Mouse (Mus musculus) hindbrain, embryonic 12.5 days (tissue): ENCODE measurements around the gene Ythdf2. TPM values are rescaled to one million over a fixed set of nuclear protein-coding genes. Genes with fewer than 3 reads are reported as not detected.
A peak's percentile ranks its signal among the peaks of the same experiment; 100 is the strongest.

Experiments used
- ATAC-seq: fragments of 200-750 bp; cut with Nextera tagmentation; 2 replicates; pipeline ENCODE4 v1.8.0; 2017; ENCODE audit warnings: moderate TSS enrichment; ENCODE audit not compliant: low FRiP score
- H3K27ac ChIP-seq: fragments of 300-500 bp; sonication (generic); 2 replicates; pipeline ENCODE4 v1.5.1; 2016; ENCODE audit warnings: mild to moderate bottlenecking
- H3K27me3 ChIP-seq: fragments of 300-500 bp; sonication (generic); 2 replicates; pipeline ENCODE4 v1.6.1; 2016; ENCODE audit warnings: mild to moderate bottlenecking
- H3K36me3 ChIP-seq: fragments of 300-500 bp; sonication (generic); 2 replicates; pipeline ENCODE4 v1.6.1; 2016; ENCODE audit warnings: mild to moderate bottlenecking
- H3K4me1 ChIP-seq: fragments of 300-500 bp; sonication (generic); 2 replicates; pipeline ENCODE4 v1.6.1; 2016
- H3K4me2 ChIP-seq: fragments of 300-500 bp; sonication (generic); replicated peaks from 2 replicates; pipeline ENCODE4 v1.6.1; 2016; ENCODE audit warnings: mild to moderate bottlenecking
- H3K4me3 ChIP-seq: fragments of 300-500 bp; sonication (generic); 2 replicates; pipeline ENCODE4 v1.5.1; 2016; ENCODE audit warnings: mild to moderate bottlenecking
- H3K9ac ChIP-seq: fragments of 300-500 bp; sonication (generic); 2 replicates; pipeline ENCODE4 v1.6.1; 2016; ENCODE audit warnings: mild to moderate bottlenecking, moderate library complexity
- H3K9me3 ChIP-seq: fragments of 300-500 bp; sonication (generic); replicated peaks from 2 replicates; pipeline ENCODE4 v1.6.1; 2016; ENCODE audit warnings: mild to moderate bottlenecking
- WGBS: fragments of 180-500 bp; shearing (Covaris S2); methylation state at CpG from one replicate; pipeline ENCODE4 v1.1.7; 2016; 5-methylcytosine and 5-hydroxymethylcytosine counted together
- polyA plus RNA-seq: library from polyadenylated mRNA; unstranded; fragments of >200 nt; fragmentation: Nextera tagmentation; extraction: Ambion mirVana; gene quantifications from 2 replicates; pipeline ENCODE4 v1.2.1, GENCODE M21; 2016

Gene Ythdf2
- polyA plus RNA-seq, 1 experiment from 2014 or later = 141 TPM

GRCm38 (mm10) chr4:132167436-132167835, 44.7 kb downstream of the Ythdf2 start:
- Histone ChIP-seq H3K27ac (no peak overlapping the region), H3K4me3 (no peak overlapping the region), H3K4me1 (peaks cover 11% of the 10 kb centered on the region), H3K27me3 (no peaks in the 10 kb centered on the region), H3K9me3 (no peaks in the 10 kb centered on the region), H3K4me2 (no peak overlapping the region), H3K9ac (no peak overlapping the region), H3K36me3 (no peaks in the 10 kb centered on the region)
- ATAC-seq = no peak
- WGBS = 88% methylated on average over 3 of the region's 3 CpGs

- H3K27ac ChIP-seq = no peak overlapping the region
- H3K36me3 ChIP-seq = no peaks in the 10 kb centered on the region
- H3K4me1 ChIP-seq = peaks cover 11% of the 10 kb centered on the region
- 66% methylated on average over 16 of the region's 16 CpGs for WGBS
- no peaks in the 10 kb centered on the region for H3K9me3 ChIP-seq
- H3K27me3 ChIP-seq = no peaks in the 10 kb centered on the region
- H3K9ac ChIP-seq = no peak overlapping the region
- no peak overlapping the region for H3K4me3 ChIP-seq
- no peak overlapping the region for H3K4me2 ChIP-seq
- ATAC-seq = no peak
Measured at GRCm38 (mm10) chr4:132166350-132167290, 45.5 kb downstream of the Ythdf2 start.

- Histone ChIP-seq H3K4me3 (no peak overlapping the region), H3K27ac (no peak overlapping the region), H3K27me3 (no peaks in the 10 kb centered on the region), H3K9me3 (no peaks in the 10 kb centered on the region), H3K4me1 (peaks cover 9% of the 10 kb centered on the region), H3K9ac (no peak overlapping the region), H3K4me2 (no peak overlapping the region), H3K36me3 (no peaks in the 10 kb centered on the region)
- 54% methylated on average over 14 of the region's 14 CpGs for WGBS
- ATAC-seq = no peak
Measured at GRCm38 (mm10) chr4:132165691-132166090, 46.4 kb downstream of the Ythdf2 start.

GRCm38 (mm10) chr4:132156941-132157622, 55.0 kb downstream of the Ythdf2 start:
- WGBS = 58% methylated on average over 12 of the region's 12 CpGs
- no peaks in the 10 kb centered on the region for H3K27me3 ChIP-seq
- H3K4me1 ChIP-seq = peaks cover 14% of the 10 kb centered on the region; the same call in 1 of the 2 replicates
- H3K9ac ChIP-seq = no peak overlapping the region
- H3K27ac ChIP-seq = no peak overlapping the region
- no peak for ATAC-seq
- no peak overlapping the region for H3K4me3 ChIP-seq
- H3K9me3 ChIP-seq = no peaks in the 10 kb centered on the region
- no peak overlapping the region for H3K4me2 ChIP-seq
- H3K36me3 ChIP-seq = no peaks in the 10 kb centered on the region

- Histone ChIP-seq H3K27ac (no peak overlapping the region), H3K4me3 (no peak overlapping the region)
Measured at GRCm38 (mm10) chr4:132154877-132155670, 57.0 kb downstream of the Ythdf2 start.

GRCm38 (mm10) chr4:132151673-132152072, 60.4 kb downstream of the Ythdf2 start:
- no peak overlapping the region for H3K4me3 ChIP-seq
- 0 out of 2 replicates have a peak, but pooled peaks cover 3% of the 10 kb centered on the region for H3K27me3 ChIP-seq
- ATAC-seq = no peak

More at GRCm38 (mm10) chr4:132154877-132155670, 57.0 kb downstream of the Ythdf2 start:
- Histone ChIP-seq H3K36me3 (no peaks in the 10 kb centered on the region), H3K9ac (no peak overlapping the region), H3K27me3 (no peaks in the 10 kb centered on the region), H3K4me2 (no peak overlapping the region), H3K9me3 (no peaks in the 10 kb centered on the region), H3K4me1 (peaks cover 14% of the 10 kb centered on the region; the same call in 1 of the 2 replicates)
- ATAC-seq = no peak
- 4% methylated on average over 6 of the region's 6 CpGs for WGBS

GRCm38 (mm10) chr4:132146201-132146600, 65.9 kb downstream of the Ythdf2 start:
- no peak overlapping the region for H3K4me2 ChIP-seq
- H3K9ac ChIP-seq = no peak overlapping the region
- WGBS = 76% methylated on average over 5 of the region's 5 CpGs
- no peak for ATAC-seq
- peaks cover 14% of the 10 kb centered on the region for H3K4me1 ChIP-seq
- no peaks in the 10 kb centered on the region for H3K9me3 ChIP-seq
- no peak overlapping the region for H3K4me3 ChIP-seq
- no peaks in the 10 kb centered on the region for H3K36me3 ChIP-seq
- no peak overlapping the region for H3K27ac ChIP-seq
- peaks cover 55% of the 10 kb centered on the region for H3K27me3 ChIP-seq

More at GRCm38 (mm10) chr4:132151673-132152072, 60.4 kb downstream of the Ythdf2 start:
- H3K4me1 ChIP-seq = peaks cover 8% of the 10 kb centered on the region; the same call in 1 of the 2 replicates
- no peak overlapping the region for H3K9ac ChIP-seq
- H3K36me3 ChIP-seq = no peaks in the 10 kb centered on the region
- no peak overlapping the region for H3K27ac ChIP-seq
- H3K4me2 ChIP-seq = no peak overlapping the region
- 69% methylated on average over 1 of the region's 1 CpGs for WGBS
- no peaks in the 10 kb centered on the region for H3K9me3 ChIP-seq

GRCm38 (mm10) chr4:132145092-132145491, 67.0 kb downstream of the Ythdf2 start:
- WGBS = 37% methylated on average over 10 of the region's 10 CpGs
- Histone ChIP-seq H3K27ac (no peak overlapping the region), H3K4me2 (peak overlapping the region; percentile 67; the same call in 1 of the 2 replicates), H3K4me1 (peaks cover 14% of the 10 kb centered on the region), H3K27me3 (peaks cover 63% of the 10 kb centered on the region), H3K9ac (no peak overlapping the region), H3K9me3 (no peaks in the 10 kb centered on the region), H3K36me3 (no peaks in the 10 kb centered on the region), H3K4me3 (no peak overlapping the region)
- no peak for ATAC-seq

- Histone ChIP-seq H3K4me1 (peaks cover 14% of the 10 kb centered on the region), H3K36me3 (no peaks in the 10 kb centered on the region), H3K4me3 (peak within 1 kb of the TSS; percentile 42), H3K27ac (no peak within 1 kb of the TSS), H3K9ac (peak within 1 kb of the TSS; percentile 32; the same call in 1 of the 2 replicates), H3K27me3 (peaks cover 63% of the 10 kb centered on the region), H3K9me3 (no peaks in the 10 kb centered on the region), H3K4me2 (peak within 1 kb of the TSS; percentile 67)
- 1% methylated on average over 89 of the region's 89 CpGs for WGBS
- no peak for ATAC-seq
Measured at GRCm38 (mm10) chr4:132144080-132144841, 67.8 kb downstream of the Ythdf2 start, which contains the start of gene Oprd1. TSS of gene Oprd1 (minus strand) at chr4:132144486.

- no peaks in the 10 kb centered on the region for H3K9me3 ChIP-seq
- no peak overlapping the region for H3K9ac ChIP-seq
- no peak overlapping the region for H3K4me3 ChIP-seq
- no peaks in the 10 kb centered on the region for H3K36me3 ChIP-seq
- 87% methylated on average over 2 of the region's 2 CpGs for WGBS
- H3K4me1 ChIP-seq = 0 out of 2 replicates have a peak, but pooled peaks cover under 1% of the 10 kb centered on the region
- ATAC-seq = no peak
- H3K27ac ChIP-seq = no peak overlapping the region
- peaks cover 32% of the 10 kb centered on the region for H3K27me3 ChIP-seq
- H3K4me2 ChIP-seq = no peak overlapping the region
Measured at GRCm38 (mm10) chr4:132138640-132139039, 73.5 kb downstream of the Ythdf2 start.

GRCm38 (mm10) chr4:132137013-132137412, 75.1 kb downstream of the Ythdf2 start:
- 83% methylated on average over 7 of the region's 7 CpGs for WGBS
- no peaks in the 10 kb centered on the region for H3K4me1 ChIP-seq
- peaks cover 15% of the 10 kb centered on the region for H3K27me3 ChIP-seq

More at GRCm38 (mm10) chr4:132137013-132137412, 75.1 kb downstream of the Ythdf2 start:
- Histone ChIP-seq H3K4me2 (no peak overlapping the region), H3K4me3 (no peak overlapping the region), H3K36me3 (no peaks in the 10 kb centered on the region), H3K9me3 (no peaks in the 10 kb centered on the region), H3K27ac (no peak overlapping the region), H3K9ac (no peak overlapping the region)
- ATAC-seq = no peak
